Mouse (Mus musculus) small intestine, adult 2 months (tissue): ENCODE measurements at regions not wholly inside any gene's neighbourhood (a gene's known extent, or its start where the extent isn't known, plus 50 kb on each side); places are given as distances from the start of the nearest gene placed in this dataset.

ENCODE experiments used
- H3K27ac ChIP-seq: fragments of 200-500 bp; 2 replicates; pipeline ENCODE4 v1.5.1; 2012; ENCODE audit warnings: low read depth, low read length, control low read depth, inconsistent platforms; ENCODE audit not compliant: insufficient read depth
- H3K27me3 ChIP-seq: fragments of 200-500 bp; 2 replicates; pipeline ENCODE4 v1.6.1; 2012; ENCODE audit warnings: mild to moderate bottlenecking, moderate library complexity, low read length, inconsistent platforms; ENCODE audit not compliant: control insufficient read depth, insufficient read depth
- H3K36me3 ChIP-seq: fragments of 200-500 bp; 2 replicates; pipeline ENCODE4 v1.6.1; 2012; ENCODE audit warnings: mild to moderate bottlenecking, low read length, control low read depth, inconsistent platforms; ENCODE audit not compliant: control insufficient read depth, insufficient read depth
- H3K4me1 ChIP-seq: fragments of 200-500 bp; 2 replicates; pipeline ENCODE4 v1.6.1; 2012; ENCODE audit warnings: low read length, inconsistent platforms, mixed read lengths; ENCODE audit not compliant: control insufficient read depth, insufficient read depth, insufficient read length
- H3K4me3 ChIP-seq: fragments of 200-500 bp; 2 replicates; pipeline ENCODE4 v1.5.1; 2012; ENCODE audit warnings: low read depth, mild to moderate bottlenecking, control low read depth, inconsistent platforms, low read length, moderate library complexity
- CTCF ChIP-seq: fragments of 200-500 bp; IDR thresholded peaks from 2 replicates; pipeline ENCODE4 v1.5.1; 2012; ENCODE audit warnings: low read depth, mild to moderate bottlenecking, control low read depth, inconsistent platforms, low read length, moderate library complexity, mixed read lengths; ENCODE audit not compliant: insufficient replicate concordance, insufficient read length; ENCODE audit errors: extremely low read depth
- POLR2A ChIP-seq: fragments of 200-500 bp; IDR thresholded peaks from 2 replicates; pipeline ENCODE4 v1.6.1; 2012; ENCODE audit warnings: low read depth, mild to moderate bottlenecking, control low read depth, inconsistent platforms, low read length, moderate library complexity
- WGBS: fragments of 180-500 bp; shearing (Covaris S2); methylation state at CpG from one replicate; pipeline ENCODE4 v1.1.7; 2018; 5-methylcytosine and 5-hydroxymethylcytosine counted together

DNA sequence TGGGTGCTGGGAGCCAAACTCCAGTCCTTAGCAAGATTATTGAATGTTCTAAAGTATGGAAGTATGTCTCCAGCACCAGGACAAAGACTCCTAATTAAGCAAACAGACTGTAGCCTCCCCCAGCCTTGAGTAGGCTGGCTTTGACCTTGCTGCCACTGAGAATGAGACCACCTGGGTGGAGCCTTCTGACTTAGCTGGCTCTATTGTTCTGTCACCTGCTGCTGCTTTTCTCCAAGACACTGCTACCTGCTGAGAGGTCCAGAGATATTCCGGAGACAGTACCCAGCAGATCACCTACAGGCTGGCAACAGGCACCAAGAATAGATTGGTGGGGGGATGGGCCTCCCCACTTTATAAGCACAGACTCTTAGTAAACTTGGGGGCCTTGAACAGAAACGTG is 247.5 kb upstream of the Pabpc6 start:
- no peaks in the 10 kb centered on the region for H3K4me1 ChIP-seq
- WGBS: 37% methylated on average over 2 of the region's 2 CpGs
- H3K27me3 ChIP-seq: no peaks in the 10 kb centered on the region
- no peaks in the 10 kb centered on the region for H3K36me3 ChIP-seq
- H3K4me3 ChIP-seq: no peak overlapping the region
- TF ChIP-seq CTCF (no peak), POLR2A (no peak)
- no peak overlapping the region for H3K27ac ChIP-seq

GRCm38 (mm10) chr17:9910856-9911255 is 241.3 kb upstream of the Pabpc6 start:
- Histone ChIP-seq H3K36me3 (no peaks in the 10 kb centered on the region), H3K4me1 (no peaks in the 10 kb centered on the region), H3K4me3 (no peak overlapping the region), H3K27me3 (no peaks in the 10 kb centered on the region), H3K27ac (no peak overlapping the region)
- 93% methylated on average over 2 of the region's 2 CpGs for WGBS
- TF ChIP-seq CTCF (no peak), POLR2A (no peak)

DNA sequence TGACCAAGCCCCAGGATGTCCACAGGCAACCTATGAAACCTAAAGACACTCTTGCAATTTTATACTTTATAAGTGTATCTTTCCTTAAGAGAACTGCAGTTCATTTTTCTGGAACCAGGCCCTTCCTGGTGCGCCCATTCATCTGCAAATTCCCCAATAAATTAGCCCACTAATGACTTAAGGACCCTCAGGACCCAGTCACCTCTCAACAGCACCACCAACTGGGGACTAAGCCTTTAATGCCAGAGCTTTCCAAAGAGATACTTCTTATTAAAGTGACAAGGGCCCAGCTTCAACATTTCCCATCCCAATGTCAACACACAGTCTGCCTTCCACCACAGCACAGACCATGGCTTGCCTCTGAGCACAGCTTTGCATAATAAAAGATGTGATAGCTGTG is 237.6 kb upstream of the Pabpc6 start:
- TF ChIP-seq CTCF (no peak), POLR2A (no peak)
- H3K4me3 ChIP-seq: no peak overlapping the region
- H3K36me3 ChIP-seq: no peaks in the 10 kb centered on the region
- H3K27ac ChIP-seq: no peak overlapping the region
- whole genome bisulfite sequencing: 79% methylated on average over 1 of the region's 1 CpGs
- no peaks in the 10 kb centered on the region for H3K27me3 ChIP-seq
- H3K4me1 ChIP-seq: no peaks in the 10 kb centered on the region

GRCm38 (mm10) chr17:9905501-9906462 is 236.3 kb upstream of the Pabpc6 start:
- Histone ChIP-seq H3K27me3 (no peaks in the 10 kb centered on the region), H3K4me1 (no peaks in the 10 kb centered on the region), H3K4me3 (no peak overlapping the region), H3K36me3 (no peaks in the 10 kb centered on the region), H3K27ac (no peak overlapping the region)
- 24% methylated on average over 12 of the region's 12 CpGs for WGBS
- no peak for TF ChIP-seq CTCF
- no peak for TF ChIP-seq POLR2A

GRCm38 (mm10) chr17:9904525-9904991 is 235.0 kb upstream of the Pabpc6 start:
- 60% methylated on average over 6 of the region's 6 CpGs for WGBS

GRCm38 (mm10) chr17:9903313-9903712 is 233.8 kb upstream of the Pabpc6 start:
- WGBS: 77% methylated on average over 4 of the region's 4 CpGs
- no peak overlapping the region for H3K4me3 ChIP-seq
- no peaks in the 10 kb centered on the region for H3K27me3 ChIP-seq
- no peaks in the 10 kb centered on the region for H3K36me3 ChIP-seq
- TF ChIP-seq POLR2A (no peak), CTCF (no peak)
- no peak overlapping the region for H3K27ac ChIP-seq
- no peaks in the 10 kb centered on the region for H3K4me1 ChIP-seq

More at GRCm38 (mm10) chr17:9904525-9904991, 235.0 kb upstream of the Pabpc6 start:
- no peaks in the 10 kb centered on the region for H3K36me3 ChIP-seq
- no peak for TF ChIP-seq POLR2A
- no peak for TF ChIP-seq CTCF
- H3K27me3 ChIP-seq: no peaks in the 10 kb centered on the region
- H3K4me3 ChIP-seq: no peak overlapping the region
- H3K4me1 ChIP-seq: no peaks in the 10 kb centered on the region
- no peak overlapping the region for H3K27ac ChIP-seq

DNA sequence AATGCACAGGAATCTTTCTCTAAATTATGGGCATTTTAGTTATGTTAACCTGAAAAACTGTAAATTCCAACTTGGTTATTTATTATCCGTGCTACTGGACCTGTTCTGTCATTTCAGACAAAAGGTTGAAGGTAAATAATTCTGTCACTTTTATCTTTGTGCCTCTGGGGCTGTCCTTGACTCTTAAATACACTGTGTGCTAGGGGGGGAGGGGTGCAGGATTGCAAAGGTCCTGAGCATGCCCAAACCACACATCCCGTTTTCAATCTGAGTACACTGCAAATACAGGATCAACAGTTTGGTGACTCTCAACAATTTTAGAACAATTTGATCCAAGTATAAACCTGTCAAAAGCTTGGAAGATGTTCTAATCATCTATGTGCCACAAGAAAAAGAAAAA is 227.4 kb upstream of the Pabpc6 start:
- no peaks in the 10 kb centered on the region for H3K27me3 ChIP-seq
- H3K4me3 ChIP-seq: no peak overlapping the region
- H3K36me3 ChIP-seq: no peaks in the 10 kb centered on the region
- 28% methylated on average over 2 of the region's 2 CpGs for WGBS
- H3K27ac ChIP-seq: no peak overlapping the region
- H3K4me1 ChIP-seq: 0 out of 2 replicates have a peak, but pooled peaks cover 2% of the 10 kb centered on the region
- no peak for TF ChIP-seq POLR2A
- no peak for TF ChIP-seq CTCF

DNA sequence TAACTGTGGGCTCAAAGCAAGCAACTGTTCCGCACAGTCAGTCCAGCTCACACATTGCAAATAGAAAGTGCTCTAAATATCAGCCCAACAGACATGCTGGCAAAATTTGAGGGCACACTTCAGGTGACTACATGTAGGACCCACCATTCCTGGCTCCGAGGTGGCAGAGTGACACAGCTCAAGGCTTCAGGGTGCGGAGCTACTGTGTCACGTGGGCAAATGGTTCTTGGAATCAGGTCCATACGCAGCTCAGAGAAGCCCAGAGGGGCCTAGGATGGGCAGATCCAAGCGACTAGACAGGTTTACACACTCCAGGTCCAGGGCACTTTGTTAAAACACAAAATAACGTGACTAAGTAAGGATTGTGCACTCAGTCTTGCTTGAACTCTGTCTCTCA is 226.2 kb upstream of the Pabpc6 start:
- 80% methylated on average over 7 of the region's 7 CpGs for whole genome bisulfite sequencing
- Histone ChIP-seq H3K4me1 (0 out of 2 replicates have a peak, but pooled peaks cover 2% of the 10 kb centered on the region), H3K36me3 (no peaks in the 10 kb centered on the region), H3K27ac (no peak overlapping the region), H3K27me3 (no peaks in the 10 kb centered on the region), H3K4me3 (no peak overlapping the region)
- no peak for TF ChIP-seq CTCF
- no peak for TF ChIP-seq POLR2A
